Mouse (Mus musculus): Measurements from ENCODE around the gene Apba3. TPM values are rescaled to one million over a fixed set of nuclear protein-coding genes. Genes with fewer than 3 reads are reported as not detected.

Gene Apba3
- total and polyA plus RNA-seq, 2 experiments from 2014 or later, result 24.8 to 43.3 TPM

DNA sequence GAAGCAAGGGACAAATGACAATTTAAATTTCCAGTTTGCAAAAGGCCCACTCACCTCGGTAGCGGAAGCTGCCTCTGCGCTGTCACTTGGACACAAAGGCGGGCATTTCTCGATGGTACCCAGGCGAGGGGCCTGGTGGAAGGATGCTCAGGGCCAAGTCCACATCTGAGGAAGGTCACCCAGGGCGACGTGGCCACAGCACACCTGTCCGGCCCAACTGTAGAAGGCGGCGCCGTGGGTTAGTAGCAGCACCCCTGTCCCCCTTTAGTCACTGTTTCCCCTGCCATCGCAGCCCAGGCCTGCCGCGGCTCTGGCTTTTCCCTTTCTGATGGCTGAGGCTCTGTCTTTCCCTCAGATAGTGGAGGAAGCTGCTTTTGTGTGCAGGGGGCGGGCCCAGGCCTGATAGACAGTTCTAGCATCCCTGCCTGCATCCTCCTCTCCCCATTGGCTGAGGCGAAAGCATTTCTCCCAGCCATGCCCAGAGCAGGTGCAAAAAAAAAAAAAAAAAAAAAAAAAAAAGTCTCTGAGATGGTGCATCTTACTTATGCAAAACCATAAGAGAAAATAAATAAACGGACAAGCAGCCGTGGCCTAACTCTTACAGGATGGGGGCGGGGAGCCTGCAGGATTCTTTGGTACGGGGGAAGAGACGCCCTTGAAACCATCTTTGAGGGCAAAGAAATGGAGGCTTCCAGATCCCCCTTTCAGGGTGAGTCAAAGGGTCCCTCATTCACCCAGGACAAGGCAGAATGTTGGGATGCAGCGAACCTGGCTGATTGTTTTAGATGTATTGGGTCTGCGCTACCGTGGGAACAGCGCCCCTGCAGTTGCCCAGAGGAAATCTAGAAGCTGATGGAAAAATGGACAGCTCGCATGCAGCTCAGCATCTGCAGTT, 36.1 kb upstream of the Apba3 start, which contains the start of gene Atcay:
TSS of gene Atcay (minus strand) at position 396 of the 895 bp plus-strand sequence.
- peaks cover 17% of the 10 kb centered on the region for H3K4me1 ChIP-seq (ENCODE audit: insufficient read depth)

DNA sequence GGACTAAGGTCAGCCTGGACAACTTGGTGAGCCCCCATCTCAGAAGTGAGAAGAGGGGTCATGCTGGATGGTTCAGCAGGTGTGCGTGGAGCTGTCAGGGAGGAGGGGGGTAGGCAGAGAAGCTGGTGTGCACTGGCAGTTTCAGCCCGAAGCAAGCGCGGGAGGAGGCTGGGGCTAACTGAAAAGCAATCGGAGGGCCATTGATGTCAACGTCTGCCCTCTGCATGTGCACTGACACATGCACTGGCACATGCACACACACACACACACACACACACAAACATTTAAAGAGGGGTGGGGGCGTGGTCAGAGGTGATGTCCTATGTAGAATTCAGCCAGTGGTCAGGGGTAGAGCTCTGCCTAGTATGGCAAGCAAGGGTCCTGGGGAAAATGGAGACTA, 35.3 kb upstream of the Apba3 start:
- no peak for DNase-seq
- peak overlapping the region; percentile 99; the same call in 1 of the 2 replicates for H3K9ac ChIP-seq

More for the DNA sequence above, 36.1 kb upstream of the Apba3 start, which contains the start of gene Atcay:
- Histone ChIP-seq H3K4me3 (ENCODE audit: low read depth, low read length) (peak within 1 kb of the TSS; percentile 78), H3K27ac (ENCODE audit: low read depth, low read length) (peak within 1 kb of the TSS; percentile 98), H3K36me3 (ENCODE audit: insufficient read depth) (0 out of 2 replicates have a peak, but pooled peaks cover 3% of the 10 kb centered on the region), H3K27me3 (ENCODE audit: insufficient read depth, low read length) (no peaks in the 10 kb centered on the region), H3K9ac (peak within 1 kb of the TSS; percentile 99), H3K9me3 (ENCODE audit: low read length) (no peaks in the 10 kb centered on the region), H3K4me2 (ENCODE audit: low read depth) (peak within 1 kb of the TSS; percentile 72)
- peak; percentile 80 for TF ChIP-seq CTCF (IDR thresholded peaks at IDR 0.05; ENCODE audit: low read depth)
- peak; percentile 95 for ATAC-seq
- WGBS, result 3% methylated on average over 27 of the region's 27 CpGs
- DNase-seq, result peak; percentile 91

DNA sequence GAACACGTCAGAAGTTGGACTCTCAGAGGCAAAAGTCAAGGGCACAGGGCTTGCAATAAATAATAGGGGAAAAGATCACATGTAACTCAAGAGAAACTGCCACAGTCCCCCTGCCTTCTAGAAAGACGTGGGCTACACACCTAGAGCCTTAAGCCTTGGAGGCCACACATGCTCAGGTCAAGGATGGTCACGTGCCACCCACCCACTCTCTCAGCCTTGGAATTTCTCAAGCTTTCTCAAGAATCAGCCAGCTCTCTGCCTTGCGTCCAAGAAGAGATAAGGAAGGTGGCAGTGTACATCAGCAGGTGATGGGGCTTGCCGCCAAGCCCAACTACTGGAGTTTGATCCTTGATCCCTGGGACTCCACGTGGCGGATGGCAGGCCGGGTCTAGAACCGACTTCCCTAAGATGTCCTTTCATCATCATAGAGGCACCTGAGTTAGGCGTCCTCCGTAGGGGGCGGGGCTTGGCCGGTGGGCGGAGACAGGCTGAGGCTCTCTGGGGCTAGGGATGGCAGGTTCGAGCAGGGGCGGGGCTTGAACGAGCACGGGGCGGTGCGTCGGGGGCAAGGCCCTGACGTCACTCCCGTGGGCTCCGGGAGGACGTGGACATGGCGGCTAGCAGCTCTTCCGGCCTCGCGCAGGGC, 34.1 kb upstream of the Apba3 start, which contains the start of gene Zfr2:
TSS of gene Zfr2 (plus strand) at position 576 of the 646 bp plus-strand sequence.
- peak within 1 kb of the TSS; percentile 62 for H3K27ac ChIP-seq (ENCODE audit: low read depth, low read length)
- no peak for TF ChIP-seq CTCF (IDR thresholded peaks at IDR 0.05; ENCODE audit: low read depth)
- 15% methylated on average over 29 of the region's 29 CpGs for WGBS

More for the DNA sequence above, 35.3 kb upstream of the Apba3 start:
- H3K27me3 ChIP-seq (ENCODE audit: insufficient read depth, low read length), result no peaks in the 10 kb centered on the region
- no peak for ATAC-seq
- peak overlapping the region; percentile 78 for H3K4me3 ChIP-seq (ENCODE audit: low read depth, low read length)
- peaks cover 17% of the 10 kb centered on the region for H3K4me1 ChIP-seq (ENCODE audit: insufficient read depth)
- no peaks in the 10 kb centered on the region for H3K9me3 ChIP-seq (ENCODE audit: low read length)
- H3K36me3 ChIP-seq (ENCODE audit: insufficient read depth), result no peaks in the 10 kb centered on the region
- no peak for TF ChIP-seq CTCF (IDR thresholded peaks at IDR 0.05; ENCODE audit: low read depth)
- 46% methylated on average over 7 of the region's 7 CpGs for WGBS
- H3K27ac ChIP-seq (ENCODE audit: low read depth, low read length), result peak overlapping the region; percentile 98
- peak overlapping the region; percentile 72 for H3K4me2 ChIP-seq (ENCODE audit: low read depth)

DNA sequence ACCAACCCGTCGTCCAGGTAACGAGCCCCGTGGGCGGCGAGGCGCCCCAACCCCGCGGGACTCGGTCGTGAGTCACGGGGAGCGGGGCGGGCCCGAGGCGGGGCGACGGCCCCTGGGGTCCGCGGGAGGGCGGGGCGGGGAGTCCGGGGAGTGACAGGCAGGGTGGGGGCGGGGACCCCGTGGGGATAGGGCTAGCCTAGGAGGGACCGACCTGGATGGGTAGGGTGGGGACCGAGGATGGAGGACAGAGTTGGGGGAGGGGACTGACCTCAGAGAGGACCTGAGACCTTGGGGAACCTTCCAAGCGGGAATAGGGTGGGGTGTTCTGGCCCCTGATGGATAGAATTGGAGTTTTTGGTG, 33.6 kb upstream of the Apba3 start:
- Histone ChIP-seq H3K27me3 (ENCODE audit: insufficient read depth, low read length) (no peaks in the 10 kb centered on the region), H3K9ac (peak overlapping the region; percentile 81), H3K4me2 (ENCODE audit: low read depth) (peak overlapping the region; percentile 73), H3K4me3 (ENCODE audit: low read depth, low read length) (peak overlapping the region; percentile 72), H3K9me3 (ENCODE audit: low read length) (no peaks in the 10 kb centered on the region), H3K27ac (ENCODE audit: low read depth, low read length) (peak overlapping the region; percentile 62), H3K4me1 (ENCODE audit: insufficient read depth) (peaks cover 17% of the 10 kb centered on the region), H3K36me3 (ENCODE audit: insufficient read depth) (0 out of 2 replicates have a peak, but pooled peaks cover 4% of the 10 kb centered on the region)
- peak; percentile 21 for ATAC-seq
- TF ChIP-seq CTCF (IDR thresholded peaks at IDR 0.05; ENCODE audit: low read depth), result no peak
- 4% methylated on average over 21 of the region's 28 CpGs for WGBS
- DNase-seq, result no peak

More for the DNA sequence above, 34.1 kb upstream of the Apba3 start, which contains the start of gene Zfr2:
- H3K4me2 ChIP-seq (ENCODE audit: low read depth), result peak within 1 kb of the TSS; percentile 73
- ATAC-seq (peak; percentile 72), DNase-seq (peak; percentile 90)
- peak within 1 kb of the TSS; percentile 72 for H3K4me3 ChIP-seq (ENCODE audit: low read depth, low read length)
- no peaks in the 10 kb centered on the region for H3K9me3 ChIP-seq (ENCODE audit: low read length)
- H3K9ac ChIP-seq, result peak within 1 kb of the TSS; percentile 81
- no peaks in the 10 kb centered on the region for H3K27me3 ChIP-seq (ENCODE audit: insufficient read depth, low read length)
- H3K36me3 ChIP-seq (ENCODE audit: insufficient read depth), result 0 out of 2 replicates have a peak, but pooled peaks cover 2% of the 10 kb centered on the region
- H3K4me1 ChIP-seq (ENCODE audit: insufficient read depth), result peaks cover 17% of the 10 kb centered on the region

DNA sequence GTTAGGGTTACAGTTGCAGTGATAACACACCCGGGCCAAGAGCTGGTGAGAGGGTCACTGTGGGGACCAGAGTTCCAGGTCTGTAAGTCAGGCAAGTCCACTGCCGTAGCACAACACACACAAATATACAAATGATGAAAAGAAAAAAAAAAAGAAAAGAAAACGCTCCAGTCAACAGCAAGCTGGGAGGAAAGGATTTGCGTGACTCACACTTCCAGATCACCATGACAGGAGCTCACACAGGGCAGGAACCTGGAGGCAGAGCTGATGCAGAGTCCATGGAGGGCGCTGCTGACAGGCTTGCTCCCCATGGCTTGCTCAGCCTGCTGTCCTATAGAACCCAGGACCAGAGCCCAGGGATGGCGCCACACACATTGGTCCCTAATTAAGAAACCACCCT, 32.6 kb upstream of the Apba3 start:
- peak overlapping the region; percentile 73 for H3K4me2 ChIP-seq (ENCODE audit: low read depth)
- H3K4me3 ChIP-seq (ENCODE audit: low read depth, low read length), result no peak overlapping the region
- peaks cover 7% of the 10 kb centered on the region for H3K4me1 ChIP-seq (ENCODE audit: insufficient read depth)
- 0 out of 2 replicates have a peak, but pooled peaks cover 4% of the 10 kb centered on the region for H3K36me3 ChIP-seq (ENCODE audit: insufficient read depth)
- no peaks in the 10 kb centered on the region for H3K9me3 ChIP-seq (ENCODE audit: low read length)
- H3K27me3 ChIP-seq (ENCODE audit: insufficient read depth, low read length), result no peaks in the 10 kb centered on the region
- H3K27ac ChIP-seq (ENCODE audit: low read depth, low read length), result no peak overlapping the region
- 81% methylated on average over 6 of the region's 6 CpGs for WGBS
- H3K9ac ChIP-seq, result no peak overlapping the region
- DNase-seq (no peak), ATAC-seq (no peak)
- TF ChIP-seq CTCF (IDR thresholded peaks at IDR 0.05; ENCODE audit: low read depth), result no peak

DNA sequence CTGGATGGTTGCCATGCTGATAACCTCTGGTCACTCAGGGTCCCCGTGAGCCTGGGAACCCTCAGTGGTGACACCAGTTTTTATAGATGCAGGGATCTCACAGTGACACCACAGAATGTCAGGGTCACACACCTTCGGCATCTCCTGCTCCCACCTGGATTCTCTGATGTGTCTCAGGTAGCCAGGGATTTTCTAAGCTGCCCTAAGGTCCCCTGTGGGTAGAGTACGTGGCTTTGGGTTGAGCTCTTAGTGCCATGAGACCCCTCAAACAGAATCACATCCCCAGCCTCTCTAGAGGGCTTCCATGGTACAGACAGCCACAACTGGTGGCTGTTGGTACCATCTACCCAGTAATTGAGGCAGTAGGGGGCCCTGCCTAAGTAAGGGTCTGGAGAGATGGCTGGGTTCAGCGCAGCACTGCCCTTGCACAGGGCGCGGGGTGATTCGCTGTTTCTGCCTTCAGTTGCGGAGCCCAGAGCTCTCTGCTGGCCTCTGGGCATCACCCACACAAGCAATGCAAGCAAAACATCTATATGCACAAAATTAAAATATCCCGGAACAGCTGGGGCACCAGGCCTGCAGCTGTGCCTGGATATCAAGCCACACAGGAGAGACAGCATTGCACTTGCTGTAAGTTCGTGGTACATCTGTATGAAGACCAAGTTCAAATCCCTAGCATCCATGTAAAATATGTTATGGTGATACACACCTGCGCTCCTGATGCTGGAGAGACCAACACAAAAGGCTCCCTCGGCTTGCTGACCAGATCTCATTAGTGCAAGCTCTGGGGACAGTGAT, 30.1 kb upstream of the Apba3 start:
- peaks cover 4% of the 10 kb centered on the region; the same call in 1 of the 2 replicates for H3K27me3 ChIP-seq (ENCODE audit: insufficient read depth, low read length)
- DNase-seq (no peak), ATAC-seq (no peak)
- 87% methylated on average over 12 of the region's 12 CpGs for WGBS
- no peak overlapping the region for H3K27ac ChIP-seq (ENCODE audit: low read depth, low read length)
- TF ChIP-seq CTCF (IDR thresholded peaks at IDR 0.05; ENCODE audit: low read depth), result no peak
- 0 out of 2 replicates have a peak, but pooled peaks cover 4% of the 10 kb centered on the region for H3K4me1 ChIP-seq (ENCODE audit: insufficient read depth)
- no peak overlapping the region for H3K9ac ChIP-seq
- H3K36me3 ChIP-seq (ENCODE audit: insufficient read depth), result 0 out of 2 replicates have a peak, but pooled peaks cover 4% of the 10 kb centered on the region
- no peaks in the 10 kb centered on the region for H3K9me3 ChIP-seq (ENCODE audit: low read length)
- no peak overlapping the region for H3K4me2 ChIP-seq (ENCODE audit: low read depth)
- no peak overlapping the region for H3K4me3 ChIP-seq (ENCODE audit: low read depth, low read length)
